Comparison of ENCODE assay signal across 15 mouse cellular contexts in the genomic region with DNA sequence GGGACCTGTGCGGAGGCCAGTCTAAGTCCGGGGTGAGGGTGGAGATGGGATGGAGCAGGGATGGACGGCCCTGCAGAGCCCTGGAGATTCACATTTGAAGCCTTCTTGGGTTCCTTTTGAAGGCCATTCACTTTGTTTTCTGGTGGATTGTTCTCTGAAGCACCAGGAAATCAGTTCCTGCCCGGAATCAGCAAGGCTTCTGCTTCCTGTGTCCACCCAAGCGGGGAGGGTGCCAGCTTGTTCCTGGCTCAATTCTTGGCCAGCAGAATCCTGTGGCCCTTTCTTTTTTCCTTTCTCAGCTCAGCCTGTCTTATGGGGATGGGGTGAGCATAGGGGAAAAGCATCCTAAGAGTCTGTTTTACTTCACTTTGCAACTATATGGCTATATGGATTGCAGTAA.
A peak's percentile ranks its signal among the peaks of the same experiment; 100 is the strongest.
DNase-seq lines count a peak whose midpoint lies in the region; ATAC-seq lines count a peak whose summit lies in the region.
"Had no signal": no experiment of that assay in that cellular context is flagged by ENCODE, and none has a peak within 500 bp of the region (broad histone marks: within the 10 kb centered on the region; RNA-seq: fewer than 3 reads in every experiment).

No protein-coding gene starts in this region.

- intact Hi-C loops in heart, postnatal 25 days (cut with DNase I): no loop called here

- no peak overlapping the region for H3K9ac ChIP-seq in heart, embryonic 14.5 days (ENCODE audit: low read length)
- H3K9ac ChIP-seq in intestine, embryonic 15.5 days: no peak overlapping the region
- H3K9ac ChIP-seq: embryonic facial prominence, embryonic 12.5 days; liver, embryonic 14.5 days; neural tube, embryonic 13.5 days had no signal

- DNase-seq in heart, postnatal 25 days (ENCODE audit: low spot score): no peak
- peak; percentile 39 for DNase-seq in cerebellum, adult 11 months
- peak; percentile 66 for DNase-seq in cerebellum, adult 9-11 months
- peak; percentile 23 to 43 for DNase-seq in kidney, postnatal 4 days
- no peak for DNase-seq in urinary bladder, adult 18-20 months (ENCODE audit: low spot score in 2 of 2)
- no peak for DNase-seq in layer of hippocampus, adult 8-10 months (ENCODE audit: low spot score in 2 of 2)
- DNase-seq: midbrain, embryonic 14.5 days; thymus, postnatal 4 days had no signal

- H3K4me1 ChIP-seq in heart, embryonic 14.5 days (ENCODE audit: control insufficient read depth in 2 of 2, insufficient read depth in 2 of 2, low read length in 2 of 2): peaks cover 9 to 11% of the 10 kb centered on the region in 2 experiments; a peak in 3 of 4 replicates
- H3K4me1 ChIP-seq in intestine, embryonic 15.5 days (replicated peaks): no peaks in the 10 kb centered on the region
- H3K4me1 ChIP-seq: embryonic facial prominence, embryonic 12.5 days; neural tube, embryonic 13.5 days had no signal

- ATAC-seq in heart, embryonic 14.5 days (ENCODE audit: insufficient number of reproducible peaks, insufficient read depth, low FRiP score, low read depth): no peak
- no peak for ATAC-seq in intestine, embryonic 15.5 days
- ATAC-seq: forebrain, embryonic 16.5 days; Patski had no signal

- peak overlapping the region; percentile 3 to 62; a peak in 3 of 4 replicates for H3K27ac ChIP-seq in heart, embryonic 14.5 days (replicated peaks in 1 of 2; ENCODE audit: control insufficient read depth in 1 of 2, insufficient read depth in 1 of 2, low read depth in 2 of 2, low read length in 2 of 2)
- H3K27ac ChIP-seq in intestine, embryonic 15.5 days: no peak overlapping the region
- H3K27ac ChIP-seq: embryonic facial prominence, embryonic 12.5 days; liver, embryonic 14.5 days; neural tube, embryonic 13.5 days had no signal

- no peaks in the 10 kb centered on the region for H3K36me3 ChIP-seq in heart, embryonic 14.5 days (ENCODE audit: control insufficient read depth, insufficient read depth, low read length)
- no peaks in the 10 kb centered on the region for H3K36me3 ChIP-seq in intestine, embryonic 15.5 days
- H3K36me3 ChIP-seq: embryonic facial prominence, embryonic 12.5 days; neural tube, embryonic 13.5 days had no signal

- 81% methylated on average over 5 of the region's 5 CpGs for WGBS in heart, embryonic 14.5 days
- WGBS in intestine, embryonic 15.5 days: 84% methylated on average over 5 of the region's 5 CpGs

- H3K9me3 ChIP-seq in heart, embryonic 14.5 days (ENCODE audit: control insufficient read depth, low read length): no peaks in the 10 kb centered on the region
- H3K9me3 ChIP-seq in intestine, embryonic 15.5 days: no peaks in the 10 kb centered on the region
- H3K9me3 ChIP-seq: embryonic facial prominence, embryonic 12.5 days; neural tube, embryonic 13.5 days had no signal

- no peaks in the 10 kb centered on the region for H3K27me3 ChIP-seq in heart, embryonic 14.5 days (ENCODE audit: control insufficient read depth, insufficient read depth, low read length)
- H3K27me3 ChIP-seq in intestine, embryonic 15.5 days (replicated peaks): no peaks in the 10 kb centered on the region
- H3K27me3 ChIP-seq: embryonic facial prominence, embryonic 12.5 days; neural tube, embryonic 13.5 days; Patski had no signal

- no peak overlapping the region for H3K4me2 ChIP-seq in heart, embryonic 14.5 days (ENCODE audit: low read length)
- H3K4me2 ChIP-seq in intestine, embryonic 15.5 days (replicated peaks): no peak overlapping the region
- H3K4me2 ChIP-seq: embryonic facial prominence, embryonic 12.5 days; neural tube, embryonic 13.5 days had no signal

- no peak overlapping the region for H3K4me3 ChIP-seq in heart, embryonic 14.5 days (ENCODE audit: control insufficient read depth in 1 of 2, insufficient read depth in 1 of 2, low read depth in 1 of 2, low read length in 2 of 2)
- H3K4me3 ChIP-seq in intestine, embryonic 15.5 days (replicated peaks): no peak overlapping the region
- H3K4me3 ChIP-seq: embryonic facial prominence, embryonic 12.5 days; neural tube, embryonic 13.5 days had no signal

Comparison
In these comparisons a context has a peak if more than half of its experiments do, and no peak if none do; other contexts are left out.
1. DNase-seq: peak in cerebellum, adult 11 months (single experiment), cerebellum, adult 9-11 months (single experiment) and kidney, postnatal 4 days (2 of 2); none in heart, postnatal 25 days (single experiment), urinary bladder, adult 18-20 months (0 of 2) and layer of hippocampus, adult 8-10 months (0 of 2).